Mouse (Mus musculus): ENCODE measurements around the gene Trpc7.

GRCm38 (mm10) chr13:56845866-56846265 lies 49.9 kb downstream of the Trpc7 start:
- TF ChIP-seq EP300 (IDR thresholded peaks at IDR 0.05) (no peak), CTCF (IDR thresholded peaks at IDR 0.05) (no peak)

Data from lung, postnatal 0 days (tissue).